Mouse (Mus musculus) lung, adult 2 months (tissue): ENCODE data around the gene Prdm11.

ENCODE experiments used
- CTCF ChIP-seq: fragments of 200-500 bp; IDR thresholded peaks from 2 replicates; pipeline ENCODE4 v1.5.1; 2011; ENCODE audit warnings: mild to moderate bottlenecking, low read length, control low read depth; ENCODE audit not compliant: insufficient read depth
- POLR2A ChIP-seq: fragments of 200-500 bp; IDR thresholded peaks from 2 replicates; pipeline ENCODE4 v1.6.1; 2011; ENCODE audit warnings: low read depth, mild to moderate bottlenecking, control low read depth, low read length, borderline replicate concordance; ENCODE audit errors: extremely low read depth

DNA sequence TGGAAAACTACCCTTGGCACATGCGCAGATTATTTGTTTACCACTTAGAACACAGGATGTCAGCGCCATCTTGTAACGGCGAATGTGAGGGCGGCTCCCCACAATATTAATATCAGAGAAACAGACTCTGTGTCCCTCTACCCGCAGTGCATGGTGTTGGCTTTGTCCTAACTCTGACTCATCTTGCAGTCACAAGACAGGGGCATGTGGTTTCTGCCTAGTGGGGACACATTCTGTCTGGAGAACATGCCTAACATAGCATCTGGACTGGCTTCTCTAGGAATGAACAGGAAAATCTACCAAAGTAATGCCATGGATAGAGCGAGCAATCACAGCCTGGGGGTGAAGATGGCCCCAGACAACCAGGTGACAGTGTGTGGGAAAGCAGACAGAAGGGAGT is 107.1 kb downstream of the Prdm11 start:
- TF ChIP-seq CTCF: no peak
- TF ChIP-seq POLR2A: no peak
